Mouse (Mus musculus) MEL (cell line): ENCODE measurements at regions not wholly inside any gene's neighbourhood (a gene's known extent, or its start where the extent isn't known, plus 50 kb on each side); places are given as distances from the start of the nearest gene placed in this dataset.

Experiments used
- EP300 ChIP-seq, 2 experiments: IDR thresholded peaks; 2 replicates each; pipeline ENCODE4 v1.6.1; 2011; ENCODE audit warnings: improper control_type of control experiment in 2 of 2, low read length in 2 of 2, low read depth in 1 of 2, mild to moderate bottlenecking in 1 of 2
- MYC ChIP-seq: IDR thresholded peaks from 2 replicates; pipeline ENCODE4 v1.6.1; 2011; ENCODE audit warnings: low read depth, mild to moderate bottlenecking, low read length, improper control_type of control experiment, moderate library complexity
- POLR2A ChIP-seq, 2 experiments: IDR thresholded peaks; 2 replicates each; pipeline ENCODE4 v1.6.1; 2011 to 2012; ENCODE audit warnings: low read length in 2 of 2, mild to moderate bottlenecking in 2 of 2, control low read depth in 1 of 2, improper control_type of control experiment in 1 of 2, low read depth in 1 of 2, moderate library complexity in 1 of 2; ENCODE audit not compliant: control insufficient read depth in 1 of 2, insufficient read depth in 1 of 2, poor library complexity in 1 of 2

DNA sequence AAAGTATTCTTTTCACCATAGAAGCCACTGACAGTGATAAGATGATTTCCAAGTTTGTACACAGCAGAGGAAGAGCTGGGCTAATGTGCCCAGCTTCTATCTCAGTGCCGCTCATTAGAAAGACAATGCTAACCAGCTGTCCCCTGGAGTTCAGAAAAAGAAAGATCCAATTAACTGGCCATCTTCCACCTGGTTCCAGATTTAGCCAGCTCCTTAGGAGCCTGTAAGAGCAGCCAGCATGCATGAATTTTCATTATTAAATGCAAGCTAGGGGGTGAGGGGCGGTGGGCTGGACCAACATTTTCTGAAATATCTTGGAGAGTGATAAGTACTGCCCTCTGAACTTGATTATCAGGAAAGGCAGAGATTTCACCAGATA lies 114.5 kb downstream of the Adcyap1 start:
- TF ChIP-seq EP300 (IDR thresholded peaks at IDR 0.05; ENCODE audit: low read depth in 1 of 2, low read length in 2 of 2) (no peak), MYC (no peak), POLR2A (IDR thresholded peaks at IDR 0.05; ENCODE audit: control insufficient read depth in 1 of 2, insufficient read depth in 1 of 2, low read depth in 1 of 2, low read length in 2 of 2, poor library complexity in 1 of 2) (no peak)
